Mouse (Mus musculus) frontal cortex, postnatal 14 days (tissue): Measurements from ENCODE around the gene Hnrnpll.
A peak's percentile ranks its signal among the peaks of the same experiment; 100 is the strongest.
"Not testable (repeated sequence)": the region's sequence is repeated elsewhere in the genome, so short reads cannot be mapped to it uniquely, and the experiment has no call there.

ENCODE experiments used
- DNase-seq, 2 experiments: peaks; one replicate each; pipeline ENCODE4 v3.0.0; 2022; ENCODE audit warnings: low spot score in 2 of 2

Gene Hnrnpll

DNA sequence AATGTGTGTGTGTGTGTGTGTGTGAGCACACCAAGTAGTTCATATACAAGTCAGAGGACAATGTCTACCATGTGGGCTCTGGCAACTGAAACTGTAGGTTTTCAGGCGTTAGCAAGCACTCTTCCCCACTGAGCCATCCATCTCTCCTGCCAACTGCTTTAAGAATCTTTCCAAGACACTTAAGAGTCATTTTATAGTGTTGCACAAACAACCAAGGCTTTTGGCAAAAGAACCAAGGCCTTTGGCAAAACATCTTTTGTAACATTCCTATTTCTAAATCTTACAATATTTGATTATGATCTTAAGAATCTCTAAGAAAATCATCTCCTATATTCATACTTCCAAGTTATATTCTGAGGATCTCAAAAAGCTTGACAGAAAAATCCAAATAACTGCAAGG is 2.4 kb downstream of the Hnrnpll start:
- no peak for DNase-seq

DNA sequence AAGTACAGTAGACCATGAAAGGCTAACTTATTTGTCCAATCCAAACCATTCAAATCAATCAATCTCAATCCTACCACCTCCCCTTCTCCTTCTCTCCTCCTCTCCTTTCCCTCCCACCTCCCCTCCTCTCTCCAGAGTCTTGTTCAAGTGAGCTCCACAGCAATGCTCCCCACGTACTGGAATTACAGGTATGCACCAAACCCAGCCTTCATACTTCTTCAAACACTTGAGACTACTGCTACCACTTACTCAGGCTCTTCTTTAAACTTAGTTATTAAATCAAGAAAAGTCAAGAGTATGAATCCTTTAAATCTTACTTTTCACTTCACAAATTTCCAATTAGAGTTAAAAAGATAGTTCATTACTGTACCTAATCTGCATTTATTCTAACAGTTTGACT is 3.6 kb downstream of the Hnrnpll start:
- DNase-seq, result no peak

DNA sequence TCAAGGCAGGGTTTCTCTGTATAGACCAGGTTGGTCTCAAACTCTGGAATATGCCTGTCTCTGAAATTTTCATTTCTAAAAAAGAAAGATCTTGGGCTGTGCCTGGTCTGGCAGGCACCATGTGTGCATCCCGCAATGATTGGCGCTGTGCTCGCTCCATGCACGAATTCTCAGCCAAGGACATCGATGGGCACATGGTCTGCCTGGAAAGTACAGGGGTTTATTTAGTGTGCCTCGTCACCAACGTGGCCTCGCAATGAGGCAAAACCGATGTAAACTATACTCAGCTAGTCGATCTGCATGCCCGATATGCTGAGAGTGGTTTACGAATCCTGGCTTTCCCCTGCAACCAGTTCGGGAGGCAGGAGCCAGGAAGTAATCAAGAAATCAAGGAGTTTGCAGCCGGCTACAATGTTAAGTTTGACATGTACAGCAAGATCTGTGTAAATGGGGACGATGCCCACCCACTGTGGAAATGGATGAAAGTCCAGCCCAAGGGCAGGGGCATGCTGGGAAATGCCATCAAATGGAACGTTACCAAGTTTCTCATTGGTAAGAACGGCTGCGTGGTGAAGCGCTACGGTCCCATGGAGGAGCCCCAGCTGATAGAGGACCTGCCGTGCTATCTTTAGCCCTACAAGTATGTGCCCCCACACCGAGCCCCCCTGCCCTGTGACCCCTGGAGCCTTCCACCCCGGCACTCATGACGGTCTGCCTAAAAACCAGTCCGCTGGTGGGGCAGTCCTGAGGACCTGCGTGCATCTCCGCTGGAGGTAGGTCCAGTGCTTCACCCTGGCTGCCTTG is 8.0 kb downstream of the Hnrnpll start:
- no peak for DNase-seq

GRCm38 (mm10) chr17:80051682-80052081 is 10.5 kb downstream of the Hnrnpll start:
- no peak for DNase-seq

DNA sequence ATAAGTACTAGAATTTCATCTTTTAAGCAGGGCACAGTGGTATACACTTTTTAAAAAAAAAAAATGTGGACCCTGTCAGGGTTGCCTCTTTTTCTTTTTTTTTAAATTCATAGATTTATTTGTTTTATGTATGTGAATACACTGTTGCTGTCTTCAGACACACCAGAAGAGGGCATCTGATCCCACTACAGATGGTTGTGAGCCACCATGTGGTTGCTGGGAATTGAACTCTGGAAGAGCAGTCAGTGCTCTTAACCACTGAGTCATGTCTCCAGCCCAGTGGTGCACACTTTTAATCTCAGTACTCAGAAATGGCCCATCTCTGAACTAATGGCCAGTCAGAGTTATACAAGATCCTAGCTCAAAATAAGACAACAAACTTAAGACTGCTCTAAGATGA is 12.8 kb downstream of the Hnrnpll start:
- DNase-seq, result not testable (repeated sequence)

DNA sequence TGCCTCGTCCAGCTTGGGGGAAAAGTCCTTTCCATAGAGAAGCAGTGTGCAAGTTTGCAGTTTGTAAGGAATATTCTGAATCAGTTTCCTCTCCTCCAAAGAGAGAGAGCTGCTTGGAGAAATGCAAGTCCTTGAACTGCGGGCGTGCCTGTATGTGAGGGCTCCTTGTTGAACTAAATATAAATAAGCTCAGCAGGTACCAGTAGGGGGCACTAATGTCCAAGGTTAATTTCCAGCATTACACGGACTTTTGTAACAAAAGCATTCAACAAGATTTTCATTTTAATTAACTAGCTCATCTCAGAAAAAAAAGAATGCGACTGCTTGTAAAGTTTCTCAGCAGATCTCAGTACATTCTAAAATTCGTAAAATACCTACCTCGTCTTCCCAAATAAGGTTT is 13.9 kb downstream of the Hnrnpll start:
- peak in 1 of 2 experiments; percentile 38 for DNase-seq

GRCm38 (mm10) chr17:80041739-80042138 is 20.4 kb downstream of the Hnrnpll start:
- DNase-seq, result no peak

DNA sequence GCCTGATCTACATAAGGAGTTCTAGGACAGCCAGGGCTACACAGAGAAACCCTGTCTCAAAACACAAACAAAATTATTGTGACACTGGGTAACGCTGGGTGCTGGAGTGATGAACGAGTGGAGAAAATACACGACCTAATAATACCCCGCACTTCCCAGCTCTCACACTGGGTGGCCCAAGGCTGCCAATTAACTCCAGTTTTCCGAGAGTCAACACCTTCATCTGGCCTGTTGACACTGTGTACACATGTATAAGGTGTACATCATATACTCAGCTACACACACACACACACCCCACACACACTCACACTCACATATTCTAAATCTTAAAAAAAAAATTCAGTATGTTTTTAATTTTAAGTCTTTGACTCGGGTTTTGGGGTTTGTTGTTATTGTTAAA is 33.5 kb downstream of the Hnrnpll start:
- DNase-seq, result no peak

GRCm38 (mm10) chr17:80026189-80026936 is 35.8 kb downstream of the Hnrnpll start:
- no peak for DNase-seq

GRCm38 (mm10) chr17:80022090-80022489 is 40.0 kb downstream of the Hnrnpll start:
- no peak for DNase-seq

- no peak for DNase-seq
Measured at GRCm38 (mm10) chr17:80020495-80020894, 41.6 kb downstream of the Hnrnpll start.

DNA sequence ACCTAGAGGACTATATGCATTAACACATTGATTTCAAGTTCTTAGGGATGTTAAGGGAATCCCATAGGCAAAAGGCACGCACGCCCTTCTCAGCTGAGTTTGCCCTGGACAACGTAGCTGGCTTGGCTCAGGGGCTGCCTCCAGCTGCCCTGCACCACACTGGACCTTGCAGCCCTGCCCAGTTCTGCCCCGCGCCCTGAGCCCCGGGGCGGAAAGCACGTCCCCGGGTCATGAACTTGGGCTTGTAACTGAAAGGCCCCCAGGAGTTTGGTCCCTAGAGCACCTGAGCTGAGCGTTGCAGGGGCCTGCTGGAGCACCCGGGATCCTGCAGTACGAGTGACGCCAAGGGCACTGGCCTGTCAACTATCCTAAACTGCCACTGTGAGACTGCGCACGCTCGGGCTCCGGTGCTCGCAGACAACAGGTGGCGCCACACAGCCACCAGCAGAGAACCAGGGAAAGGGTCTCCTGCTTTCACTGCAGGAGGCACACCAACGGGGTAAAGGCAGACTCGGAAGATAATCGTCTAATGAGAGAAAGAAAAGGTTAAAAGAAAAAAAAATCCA is 43.1 kb downstream of the Hnrnpll start:
- DNase-seq, result no peak

GRCm38 (mm10) chr17:80018239-80018975 is 43.7 kb downstream of the Hnrnpll start:
- DNase-seq, result no peak

- peak in 1 of 2 experiments; percentile 53 for DNase-seq
Measured at GRCm38 (mm10) chr17:80017389-80017788, 44.7 kb downstream of the Hnrnpll start.

- not testable (repeated sequence) for DNase-seq
Measured at GRCm38 (mm10) chr17:80016400-80016799, 45.7 kb downstream of the Hnrnpll start.

- no peak for DNase-seq
Measured at GRCm38 (mm10) chr17:80014361-80014809, 47.7 kb downstream of the Hnrnpll start.

DNA sequence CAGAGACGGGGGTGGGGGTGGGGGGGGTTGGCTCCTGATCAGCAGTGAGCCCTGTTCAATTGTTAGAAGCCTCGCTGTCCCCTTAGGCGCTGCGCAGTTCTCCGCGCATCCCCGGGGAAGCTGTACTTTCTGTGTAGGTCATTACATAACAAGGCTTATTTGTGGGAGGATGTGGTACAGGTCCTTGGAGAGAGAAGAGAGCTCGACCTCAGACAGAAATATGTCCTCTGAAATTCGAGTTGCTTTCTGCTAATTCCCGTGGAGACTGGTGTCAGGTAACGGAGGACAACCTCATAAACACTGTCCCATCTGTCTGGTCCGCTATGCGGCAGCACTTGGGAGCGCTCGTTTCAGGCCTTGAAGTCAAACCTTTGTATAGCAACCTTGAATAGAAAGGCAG is 52.2 kb downstream of the Hnrnpll start:
- DNase-seq, result no peak

GRCm38 (mm10) chr17:80008847-80009246 is 53.3 kb downstream of the Hnrnpll start:
- DNase-seq, result peak; percentile 29 to 45

GRCm38 (mm10) chr17:80004345-80005239 is 57.5 kb downstream of the Hnrnpll start:
- DNase-seq, result peak; percentile 25 to 42

- not testable (repeated sequence) for DNase-seq
Measured at GRCm38 (mm10) chr17:80003851-80004250, 58.3 kb downstream of the Hnrnpll start.

DNA sequence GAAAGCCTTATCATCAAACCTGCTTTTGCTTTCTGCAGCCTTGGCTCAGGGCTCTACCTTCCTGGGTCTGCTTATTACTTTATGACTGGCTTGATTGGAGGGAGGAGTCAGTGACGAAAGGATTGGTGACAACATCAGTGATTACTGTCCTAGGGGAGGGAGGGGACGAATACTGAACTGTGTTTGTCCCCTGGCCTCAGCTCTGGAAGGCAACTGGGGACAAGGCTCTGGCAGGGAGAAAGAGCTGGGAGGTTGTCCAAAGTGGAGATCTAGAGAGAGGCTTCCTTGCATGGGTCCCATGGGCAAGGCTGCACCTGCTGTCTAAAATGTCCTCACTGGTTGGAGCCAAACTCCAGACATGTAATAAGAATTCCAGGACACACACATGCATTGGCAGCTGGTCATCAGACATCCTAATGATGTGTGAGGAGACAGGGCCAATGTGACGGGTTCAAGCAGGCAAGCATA is 59.7 kb downstream of the Hnrnpll start:
- no peak for DNase-seq
